Mouse (Mus musculus) G1E (cell line): ENCODE results near the gene Cd180. TPM values are rescaled to one million over a fixed set of nuclear protein-coding genes. Genes with fewer than 3 reads are reported as not detected.

Experiments
- ATAC-seq: 2 replicates; pipeline ENCODE4 v1.8.0; 2016; ENCODE audit warnings: mild to moderate bottlenecking; ENCODE audit not compliant: insufficient number of reproducible peaks, poor library complexity, low FRiP score, severe bottlenecking; ENCODE audit errors: extremely low read depth
- DNase-seq: peaks from one replicate; pipeline ENCODE4 v3.0.0; 2012; ENCODE audit warnings: low spot score
- H3K27me3 ChIP-seq: 2 replicates; pipeline ENCODE4 v1.6.1; 2012; ENCODE audit warnings: mild to moderate bottlenecking, low read length, inconsistent platforms; ENCODE audit not compliant: insufficient read depth
- H3K36me3 ChIP-seq: replicated peaks from 2 replicates; pipeline ENCODE3; 2012; ENCODE audit warnings: mild to moderate bottlenecking, inconsistent platforms
- H3K4me1 ChIP-seq: 2 replicates; pipeline ENCODE4 v1.6.1; 2012; ENCODE audit warnings: low read depth, low read length, inconsistent platforms, mixed read lengths; ENCODE audit not compliant: insufficient read depth
- H3K4me3 ChIP-seq: 2 replicates; pipeline ENCODE4 v1.5.1; 2012; ENCODE audit warnings: low read depth, mild to moderate bottlenecking, inconsistent platforms, low read length, moderate library complexity, mixed read lengths
- H3K9me3 ChIP-seq: replicated peaks from 2 replicates; pipeline ENCODE4 v1.6.1; 2012; ENCODE audit warnings: inconsistent platforms
- CTCF ChIP-seq: IDR thresholded peaks from 2 replicates; pipeline ENCODE4 v1.5.1; 2012; ENCODE audit warnings: low read depth, low read length, inconsistent platforms, mixed read lengths
- GATA1 ChIP-seq: IDR thresholded peaks from 2 replicates; pipeline ENCODE4 v1.6.1; 2012; ENCODE audit warnings: borderline replicate concordance, low read length, inconsistent platforms, mixed read lengths
- GATA2 ChIP-seq: IDR thresholded peaks from 2 replicates; pipeline ENCODE4 v1.6.1; 2012; ENCODE audit warnings: low read depth, low read length, inconsistent platforms, borderline replicate concordance
- POLR2AphosphoS5 ChIP-seq: IDR thresholded peaks from 2 replicates; pipeline ENCODE4 v1.6.1; 2012; ENCODE audit warnings: low read depth, low read length, inconsistent platforms; ENCODE audit not compliant: insufficient replicate concordance
- TAL1 ChIP-seq: conservative IDR thresholded peaks from 2 replicates; pipeline ENCODE4 v1.6.1; 2012; ENCODE audit warnings: low read depth, low read length, inconsistent platforms, mixed read lengths
- polyA plus RNA-seq: library from polyadenylated mRNA; stranded (reverse); fragments of >175 nt; gene quantifications from 2 replicates; pipeline ENCODE4 v1.2.3, GENCODE M21; 2012
- total RNA-seq, 2 experiments: library from RNA; stranded (forward) in 1 of 2; stranded (reverse) in 1 of 2; fragments of 200-1000 nt in 1 of 2; fragments of >200 nt in 1 of 2; fragmentation: Nextera tagmentation in 1 of 2; gene quantifications; 2 replicates each; pipeline ENCODE4 v1.2.3; 2014 to 2017

Cd180 gene
- total and polyA plus RNA-seq, 3 experiments, result 1.3 TPM; not detected in 2

GRCm38 (mm10) chr13:102775506-102775905 is 82.1 kb downstream of the Cd180 start:
- DNase-seq (no peak), ATAC-seq (no peak)
- TF ChIP-seq GATA2 (no peak), POLR2AphosphoS5 (no peak), CTCF (no peak), TAL1 (no peak), GATA1 (no peak)
- Histone ChIP-seq H3K27me3 (no peaks in the 10 kb centered on the region), H3K4me3 (no peak overlapping the region), H3K4me1 (no peaks in the 10 kb centered on the region), H3K9me3 (no peaks in the 10 kb centered on the region), H3K36me3 (no peaks in the 10 kb centered on the region)

- H3K4me1 ChIP-seq, result no peaks in the 10 kb centered on the region
- TF ChIP-seq GATA2, result no peak
- no peak for TF ChIP-seq GATA1
- TF ChIP-seq CTCF, result no peak
- no peak for DNase-seq
- no peaks in the 10 kb centered on the region for H3K36me3 ChIP-seq
- H3K9me3 ChIP-seq, result no peaks in the 10 kb centered on the region
- no peak for ATAC-seq
- peaks cover 14% of the 10 kb centered on the region for H3K27me3 ChIP-seq
- H3K4me3 ChIP-seq, result no peak overlapping the region
Observed at GRCm38 (mm10) chr13:102778859-102779258, 85.5 kb downstream of the Cd180 start.

DNA sequence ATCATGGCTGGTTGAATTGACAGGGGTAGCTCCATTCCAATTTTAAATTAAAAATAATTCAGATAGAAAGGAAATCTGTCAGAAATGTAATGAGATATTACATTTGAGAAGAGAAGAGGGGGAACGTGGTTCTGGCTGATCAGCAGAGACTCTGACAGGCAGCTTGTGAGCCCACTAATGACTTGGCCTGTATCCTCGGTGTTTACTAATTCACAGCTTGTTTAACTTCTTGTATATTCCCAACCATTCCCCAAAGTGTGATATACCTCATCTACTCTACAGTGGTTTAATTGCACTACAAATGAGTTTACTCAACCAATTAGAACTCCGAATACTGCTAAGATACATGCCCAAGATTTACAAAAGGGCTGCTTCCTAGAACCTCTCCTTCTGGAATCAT is 85.9 kb downstream of the Cd180 start:
- no peak overlapping the region for H3K4me3 ChIP-seq
- no peaks in the 10 kb centered on the region for H3K4me1 ChIP-seq
- no peaks in the 10 kb centered on the region for H3K9me3 ChIP-seq
- H3K36me3 ChIP-seq, result no peaks in the 10 kb centered on the region
- DNase-seq, result no peak
- H3K27me3 ChIP-seq, result peaks cover 14% of the 10 kb centered on the region
- TF ChIP-seq POLR2AphosphoS5 (no peak), TAL1 (no peak), GATA1 (no peak), GATA2 (no peak), CTCF (no peak)
- no peak for ATAC-seq

- ATAC-seq (no peak), DNase-seq (no peak)
- Histone ChIP-seq H3K4me1 (no peaks in the 10 kb centered on the region), H3K9me3 (no peaks in the 10 kb centered on the region), H3K4me3 (no peak overlapping the region), H3K36me3 (no peaks in the 10 kb centered on the region), H3K27me3 (peaks cover 14% of the 10 kb centered on the region)
- TF ChIP-seq GATA2, result no peak
- TF ChIP-seq POLR2AphosphoS5, result no peak
- TF ChIP-seq GATA1, result no peak
- no peak for TF ChIP-seq TAL1
Observed at GRCm38 (mm10) chr13:102783531-102784310, 90.4 kb downstream of the Cd180 start.

DNA sequence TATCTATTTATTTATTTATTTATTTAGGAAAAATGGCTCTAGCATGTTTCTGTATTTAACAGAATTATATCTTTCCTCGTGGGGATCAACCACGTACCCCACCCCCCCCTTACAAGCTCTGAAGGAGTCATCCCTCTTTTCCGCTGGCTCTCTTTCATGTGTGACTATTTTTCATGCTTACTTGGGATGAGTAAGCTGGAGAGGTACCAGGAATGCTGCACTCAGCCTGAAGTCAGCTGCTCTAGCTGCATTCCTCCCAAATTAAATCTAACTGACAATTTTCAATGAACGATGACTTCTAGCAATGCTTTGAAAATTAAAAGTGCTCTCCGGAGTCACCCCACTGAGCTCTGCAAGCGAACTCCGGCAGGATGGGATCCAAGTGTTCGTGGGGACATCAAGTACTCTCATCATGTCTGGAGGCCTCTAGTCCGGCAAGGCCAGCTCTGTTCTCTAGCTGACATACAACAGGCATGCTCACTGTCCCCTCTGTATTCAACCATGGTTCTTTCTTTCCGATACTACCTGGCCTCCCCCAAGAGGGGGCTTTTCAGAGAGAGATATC is 93.4 kb downstream of the Cd180 start:
- no peaks in the 10 kb centered on the region for H3K4me1 ChIP-seq
- H3K27me3 ChIP-seq, result peaks cover 10% of the 10 kb centered on the region
- DNase-seq (no peak), ATAC-seq (no peak)
- H3K4me3 ChIP-seq, result no peak overlapping the region
- no peaks in the 10 kb centered on the region for H3K36me3 ChIP-seq
- no peak for TF ChIP-seq TAL1
- H3K9me3 ChIP-seq, result no peaks in the 10 kb centered on the region
